Mouse (Mus musculus): Measurements from ENCODE around the gene Cblb.

- TF ChIP-seq CTCF (IDR thresholded peaks at IDR 0.05; ENCODE audit: borderline replicate concordance, insufficient read depth, low read length) (no peak), POLR2A (IDR thresholded peaks at IDR 0.05; ENCODE audit: low read depth, low read length) (no peak)
Observed at GRCm38 (mm10) chr16:52184350-52184749, 153.3 kb downstream of the Cblb start.
